Mouse (Mus musculus) bone marrow, adult 2 months (tissue): ENCODE measurements at regions not wholly inside any gene's neighbourhood (a gene's known extent, or its start where the extent isn't known, plus 50 kb on each side); places are given as distances from the start of the nearest gene placed in this dataset.

ENCODE experiments used
- CTCF ChIP-seq: fragments of 200-500 bp; IDR thresholded peaks from 2 replicates; pipeline ENCODE4 v1.5.1; 2011; ENCODE audit warnings: low read length, control low read depth; ENCODE audit not compliant: control insufficient read depth, insufficient read depth
- POLR2A ChIP-seq: fragments of 200-500 bp; IDR thresholded peaks from 2 replicates; pipeline ENCODE4 v1.6.1; 2011; ENCODE audit warnings: low read depth, mild to moderate bottlenecking, control low read depth, low read length, borderline replicate concordance; ENCODE audit not compliant: control insufficient read depth

- TF ChIP-seq CTCF (no peak), POLR2A (no peak)
These were observed 229.6 kb downstream of the Mef2c start for GRCm38 (mm10) chr13:83733231-83733990.
